Mouse (Mus musculus): Measurements from ENCODE around the gene C1qtnf6.

- no peak for TF ChIP-seq CTCF (IDR thresholded peaks at IDR 0.05; ENCODE audit: extremely low read depth, insufficient read depth, insufficient read length, insufficient replicate concordance)
- TF ChIP-seq POLR2A (IDR thresholded peaks at IDR 0.05; ENCODE audit: low read depth, low read length): no peak
These were observed 39.9 kb downstream of the C1qtnf6 start for GRCm38 (mm10) chr15:78491301-78491700.

Measured in spleen, adult 2 months (tissue).